Mouse (Mus musculus) urinary bladder, postnatal 14 days (tissue): ENCODE data around the gene Dnajc24.

Experiments used
- DNase-seq: peaks from one replicate; pipeline ENCODE4 v3.0.0; 2021; ENCODE audit warnings: low spot score

The Dnajc24 gene

GRCm38 (mm10) chr2:106002835-106003739, at the start of gene Dnajc24:
TSS of gene Dnajc24 (minus strand) at chr2:106003549.
- peak; percentile 88 for DNase-seq

GRCm38 (mm10) chr2:106046686-106047085, 43.3 kb upstream of the Dnajc24 start:
- no peak for DNase-seq

- DNase-seq = no peak
Observed at GRCm38 (mm10) chr2:106042495-106042894, 39.1 kb upstream of the Dnajc24 start.

GRCm38 (mm10) chr2:106041961-106042360, 38.6 kb upstream of the Dnajc24 start:
- no peak for DNase-seq

GRCm38 (mm10) chr2:106038286-106038685, 34.9 kb upstream of the Dnajc24 start:
- no peak for DNase-seq

GRCm38 (mm10) chr2:106024895-106025294, 21.5 kb upstream of the Dnajc24 start:
- no peak for DNase-seq

GRCm38 (mm10) chr2:106008415-106008814, 5.1 kb upstream of the Dnajc24 start:
- DNase-seq = no peak

GRCm38 (mm10) chr2:105987999-105988398, 15.3 kb downstream of the Dnajc24 start:
- DNase-seq = no peak

GRCm38 (mm10) chr2:105987131-105987530, 16.2 kb downstream of the Dnajc24 start:
- DNase-seq = no peak

- DNase-seq = no peak
Observed at GRCm38 (mm10) chr2:105985206-105985605, 18.1 kb downstream of the Dnajc24 start.

GRCm38 (mm10) chr2:105978065-105978464, 25.3 kb downstream of the Dnajc24 start:
- DNase-seq = no peak

GRCm38 (mm10) chr2:105973941-105974340, 29.4 kb downstream of the Dnajc24 start:
- no peak for DNase-seq

- DNase-seq = no peak
Observed at GRCm38 (mm10) chr2:105963447-105963846, 39.9 kb downstream of the Dnajc24 start.

GRCm38 (mm10) chr2:105953862-105954261, 49.5 kb downstream of the Dnajc24 start:
- DNase-seq = no peak

- no peak for DNase-seq
Observed at GRCm38 (mm10) chr2:105951350-105951940, 51.9 kb downstream of the Dnajc24 start.

GRCm38 (mm10) chr2:105950131-105950530, 53.2 kb downstream of the Dnajc24 start:
- DNase-seq = no peak

- DNase-seq = no peak
Observed at GRCm38 (mm10) chr2:105917623-105918346, 85.6 kb downstream of the Dnajc24 start.
